Mouse (Mus musculus): ENCODE measurements around the gene Jund. TPM values are rescaled to one million over a fixed set of nuclear protein-coding genes. Genes with fewer than 3 reads are reported as not detected.
A peak's percentile ranks its signal among the peaks of the same experiment; 100 is the strongest.

Gene Jund
- total RNA-seq, 2 experiments from 2014 or later = 221 to 289 TPM

DNA sequence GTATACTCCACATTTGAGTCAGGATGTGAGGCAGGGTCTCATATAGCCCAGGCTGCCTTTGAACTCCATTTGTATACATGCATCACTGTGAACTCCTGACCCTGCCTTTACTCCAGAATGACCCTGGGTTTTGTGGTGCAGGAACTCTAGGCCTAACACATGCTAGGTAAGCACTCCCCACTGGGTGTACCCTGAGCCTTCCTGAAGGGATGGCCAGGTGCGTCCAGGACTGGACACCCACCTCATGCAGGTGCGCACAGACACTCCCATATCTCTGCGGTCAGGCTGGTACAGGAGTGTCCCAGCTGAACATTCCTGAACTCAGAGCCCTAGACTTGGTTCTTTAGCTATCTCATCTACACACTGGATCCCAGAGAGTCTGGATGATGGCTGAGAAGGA is 24.6 kb upstream of the Jund start:
- no peak for DNase-seq (ENCODE audit: low spot score in 2 of 2)

DNA sequence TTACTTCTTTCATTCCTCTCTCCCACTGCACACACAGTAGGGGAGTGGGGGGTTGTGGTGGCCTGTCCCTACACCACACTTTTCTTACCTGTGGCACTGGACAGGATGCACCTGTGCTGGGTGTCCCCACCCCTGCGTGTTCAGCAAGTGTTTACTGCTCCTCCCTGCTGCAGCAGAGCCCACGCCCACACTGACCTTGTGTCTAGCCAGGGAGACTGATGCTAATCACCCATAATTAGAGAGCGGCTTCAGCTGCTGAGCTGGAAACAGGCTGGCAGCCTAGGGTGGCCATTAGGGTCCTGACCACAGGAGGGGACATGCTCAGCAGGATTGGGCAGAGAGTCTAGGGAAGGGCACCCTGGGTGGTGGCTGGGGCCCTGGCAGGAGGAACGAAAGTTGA is 24.0 kb upstream of the Jund start:
- DNase-seq (ENCODE audit: low spot score in 2 of 2) = no peak

DNA sequence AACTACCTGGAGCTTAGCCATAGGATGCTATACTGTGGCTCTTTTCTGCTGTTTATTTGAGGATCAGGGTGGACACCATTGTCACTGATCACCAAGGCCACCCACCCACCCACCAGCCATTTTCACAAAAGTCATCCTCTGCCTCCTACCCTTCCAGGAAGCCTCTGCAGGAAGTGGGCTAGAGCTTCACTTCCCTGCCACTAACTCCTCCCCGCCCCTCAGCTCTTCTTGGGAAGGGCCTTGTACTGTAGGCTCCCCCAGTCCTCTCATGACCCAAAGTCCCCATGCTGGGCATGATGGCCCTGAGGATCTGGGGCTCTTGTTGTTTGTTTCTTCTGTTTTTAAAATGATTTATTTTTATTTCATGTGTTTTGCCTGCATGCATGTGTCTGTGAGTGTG is 23.4 kb upstream of the Jund start:
- no peak for DNase-seq (ENCODE audit: low spot score in 2 of 2)

DNA sequence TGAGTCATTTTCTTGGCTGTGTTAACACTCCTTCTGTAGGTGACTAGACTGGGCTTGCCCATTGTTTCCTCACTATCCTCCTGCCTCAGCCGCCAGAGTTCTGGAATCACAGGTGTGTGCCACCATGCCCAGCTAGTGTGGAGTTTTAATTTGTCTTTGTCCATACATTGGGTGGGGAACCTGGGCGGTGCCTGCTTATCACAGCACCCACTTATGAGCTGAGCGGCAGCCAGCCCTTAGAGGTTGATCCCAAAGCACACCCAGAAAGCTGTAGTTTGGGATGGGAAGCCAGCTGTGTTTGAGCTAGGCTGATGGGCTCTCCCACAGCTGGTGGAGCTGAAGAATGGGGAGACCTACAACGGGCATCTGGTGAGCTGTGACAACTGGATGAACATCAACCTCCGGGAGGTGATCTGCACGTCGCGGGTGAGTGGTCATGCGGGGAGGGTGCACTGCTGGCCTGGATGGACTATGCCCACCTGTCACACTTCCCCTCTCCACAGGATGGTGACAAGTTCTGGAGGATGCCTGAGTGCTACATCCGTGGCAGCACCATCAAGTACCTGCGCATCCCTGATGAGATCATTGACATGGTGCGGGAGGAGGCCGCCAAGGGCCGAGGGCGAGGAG is 21.2 kb upstream of the Jund start:
- no peak for DNase-seq (ENCODE audit: low spot score in 2 of 2)

DNA sequence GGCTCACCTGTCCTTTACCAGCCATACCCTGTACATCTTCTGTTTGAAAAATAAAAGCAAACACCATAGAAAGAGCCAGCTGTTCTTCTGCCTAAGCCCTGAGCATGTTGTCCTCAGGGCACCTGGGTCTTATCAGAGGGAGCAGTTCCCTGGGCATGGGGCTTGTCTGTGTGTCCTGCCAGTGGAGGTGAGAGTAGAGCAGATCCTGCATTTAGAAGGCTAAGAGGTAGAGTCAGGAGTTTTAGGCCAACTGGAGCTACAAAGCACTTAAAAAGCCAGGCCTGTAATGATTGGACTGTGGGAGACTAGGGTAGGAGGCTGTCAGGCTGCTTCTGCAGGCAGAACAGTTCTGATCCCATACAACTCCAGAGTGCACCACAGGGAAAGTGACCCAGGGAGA is 20.1 kb upstream of the Jund start:
- DNase-seq (ENCODE audit: low spot score in 2 of 2) = no peak

DNA sequence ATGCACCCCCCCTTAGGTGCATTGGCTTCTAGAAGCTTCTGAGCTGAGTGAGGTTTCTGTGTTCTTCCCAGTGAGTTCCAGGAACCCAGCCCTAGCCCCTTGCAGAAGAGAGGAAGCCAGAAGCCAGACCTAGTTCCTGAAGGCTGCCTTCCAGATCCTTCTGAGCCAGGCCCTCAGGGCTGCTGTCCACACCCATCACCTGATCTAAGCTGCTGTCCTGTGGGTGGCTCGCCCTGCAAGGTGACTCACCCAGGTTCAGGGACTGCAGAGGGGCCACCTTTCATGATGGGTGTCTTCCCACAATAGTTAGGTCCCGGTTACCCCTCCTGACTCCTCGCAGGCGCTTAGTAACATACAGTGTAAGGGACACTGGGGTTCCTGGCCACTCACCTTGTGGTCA is 19.3 kb upstream of the Jund start:
- DNase-seq (ENCODE audit: low spot score in 2 of 2) = no peak

DNA sequence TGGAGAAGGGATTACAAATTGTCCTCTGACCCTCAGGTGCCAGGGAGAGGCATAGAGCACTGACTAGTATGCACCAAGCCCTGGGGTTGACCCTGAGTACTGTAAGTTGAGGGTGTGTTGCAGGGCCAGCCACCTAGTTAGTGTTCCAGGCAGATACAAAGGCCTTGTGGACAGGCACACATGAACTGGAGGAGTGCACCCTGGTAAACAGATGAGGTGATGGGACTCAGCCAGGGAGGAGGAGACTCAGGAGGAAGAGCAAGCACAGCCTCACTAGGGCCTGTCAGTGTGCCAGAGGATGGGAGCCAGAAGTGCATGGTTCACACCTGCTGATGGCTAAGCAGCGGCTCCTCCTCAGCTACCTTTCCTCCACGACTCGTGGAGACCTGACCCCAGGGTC is 18.7 kb upstream of the Jund start:
- no peak for DNase-seq (ENCODE audit: low spot score in 2 of 2)

DNA sequence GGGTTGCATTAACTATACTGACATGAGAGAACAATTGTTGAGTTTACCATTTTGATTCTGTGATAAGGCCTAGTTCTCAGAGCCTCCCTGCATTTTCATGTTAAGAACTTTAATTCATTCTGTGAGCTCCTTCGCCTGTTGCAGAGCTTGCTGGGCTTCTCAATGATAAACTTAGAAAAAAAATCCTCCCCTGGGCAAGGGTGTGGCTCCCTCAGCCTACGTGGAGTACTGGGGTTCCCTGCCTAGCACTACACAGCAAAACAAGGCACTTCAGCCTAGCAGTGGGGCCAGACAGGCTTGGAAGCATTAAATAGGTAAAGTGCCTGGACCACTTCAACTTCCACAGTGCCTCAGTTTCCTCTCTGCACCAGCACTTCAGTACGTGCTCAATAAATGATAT is 17.3 kb upstream of the Jund start:
- DNase-seq (ENCODE audit: low spot score in 2 of 2) = no peak

DNA sequence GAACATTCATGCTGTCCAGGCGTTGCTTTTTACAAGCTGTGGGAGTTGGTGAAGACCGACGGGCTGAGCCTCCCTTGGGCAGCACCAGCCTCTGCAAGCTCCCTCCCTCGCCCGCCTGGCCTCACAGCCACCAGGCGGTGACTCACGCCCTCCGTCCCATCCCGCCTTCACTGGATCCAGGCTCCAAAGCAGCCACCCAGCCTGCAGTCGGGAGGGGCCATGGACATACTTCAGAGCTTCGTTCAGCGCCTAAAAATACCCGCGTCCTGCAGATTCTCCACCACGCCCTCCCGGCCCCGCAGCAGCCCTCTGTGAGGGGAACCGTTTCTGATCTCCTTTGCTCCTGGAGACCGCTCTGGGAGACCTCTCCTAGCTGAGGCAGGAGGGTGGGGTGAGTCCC is 16.6 kb upstream of the Jund start:
- DNase-seq (ENCODE audit: low spot score in 2 of 2) = peak; percentile 72 to 80

DNA sequence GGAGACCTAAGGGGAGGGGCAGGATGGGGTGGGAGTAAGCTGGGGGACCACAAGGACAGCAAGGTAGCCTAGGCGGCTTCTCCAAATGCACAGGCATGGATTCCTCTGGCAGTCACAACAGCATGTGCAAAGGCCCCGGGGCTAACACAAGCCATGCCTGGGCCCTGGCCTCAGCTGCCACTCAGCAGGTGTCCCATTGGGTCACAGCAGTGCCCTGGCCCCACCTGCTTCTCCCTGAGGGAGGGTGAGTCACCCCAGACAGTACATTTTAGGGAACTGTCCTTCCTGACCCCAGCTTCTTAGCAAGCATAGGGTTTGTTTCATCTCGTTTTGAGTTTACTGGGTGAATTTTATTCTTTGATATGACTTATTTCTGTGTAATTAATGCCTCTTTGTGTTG is 16.1 kb upstream of the Jund start:
- DNase-seq (ENCODE audit: low spot score in 2 of 2) = no peak

DNA sequence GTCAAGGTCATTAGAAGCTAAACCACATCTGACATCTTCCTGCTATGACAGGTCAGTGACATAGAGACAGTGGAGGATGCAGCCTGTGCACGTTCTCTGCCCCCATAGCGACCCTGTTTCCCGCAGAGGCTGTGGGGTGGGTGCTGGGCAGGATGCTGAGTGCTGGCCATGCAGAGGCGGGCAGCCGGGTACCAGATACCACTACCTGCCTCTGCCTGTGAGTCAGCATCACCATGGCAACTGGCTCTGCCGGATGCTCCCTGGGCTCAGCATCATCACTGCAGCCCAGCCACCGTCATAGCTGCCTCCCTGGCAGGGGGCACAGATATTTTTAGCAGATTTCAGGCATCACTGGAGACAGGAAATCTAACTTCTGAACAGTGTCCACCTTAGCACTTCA is 14.5 kb upstream of the Jund start:
- peak; percentile 90 to 93 for DNase-seq (ENCODE audit: low spot score in 2 of 2)

DNA sequence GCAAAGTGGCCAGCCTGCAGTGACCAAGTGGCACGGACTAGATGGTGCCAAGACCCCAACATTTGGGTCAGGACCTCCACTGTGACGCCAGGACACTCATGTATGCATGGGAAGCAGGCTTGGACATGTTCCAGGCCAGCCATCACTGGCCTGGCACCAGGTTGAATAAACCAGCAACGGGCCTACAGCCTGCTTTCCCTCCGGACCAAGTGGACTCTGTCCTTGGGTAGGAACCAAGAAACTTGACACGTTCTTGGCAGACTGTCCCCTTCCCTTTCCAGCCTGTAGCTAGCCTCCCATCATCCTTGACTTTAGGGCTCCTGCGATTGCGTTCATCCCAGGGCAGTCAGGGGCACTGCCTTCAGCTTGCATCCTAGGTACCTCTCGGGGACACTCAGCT is 11.2 kb upstream of the Jund start:
- DNase-seq (ENCODE audit: low spot score in 2 of 2) = no peak

DNA sequence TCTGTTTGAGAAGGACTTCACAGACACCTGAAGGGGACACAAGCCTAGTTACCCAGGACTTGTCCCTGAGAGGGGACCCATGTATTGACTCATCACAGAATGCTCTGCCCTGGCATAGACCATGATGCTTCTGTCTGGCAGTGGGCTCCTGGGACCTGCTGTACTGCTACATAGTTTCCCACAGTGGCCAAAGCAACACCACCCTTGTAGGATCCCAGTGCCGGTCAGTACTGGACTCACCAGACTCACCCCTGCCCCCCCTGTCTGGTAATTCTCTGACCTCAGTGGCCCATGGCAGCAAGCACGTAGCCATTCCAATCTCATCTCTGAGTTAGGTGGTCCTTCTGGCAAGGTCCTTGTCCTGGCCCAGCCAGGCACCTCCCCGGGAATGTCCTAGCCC is 10.6 kb upstream of the Jund start:
- no peak for DNase-seq (ENCODE audit: low spot score in 2 of 2)

DNA sequence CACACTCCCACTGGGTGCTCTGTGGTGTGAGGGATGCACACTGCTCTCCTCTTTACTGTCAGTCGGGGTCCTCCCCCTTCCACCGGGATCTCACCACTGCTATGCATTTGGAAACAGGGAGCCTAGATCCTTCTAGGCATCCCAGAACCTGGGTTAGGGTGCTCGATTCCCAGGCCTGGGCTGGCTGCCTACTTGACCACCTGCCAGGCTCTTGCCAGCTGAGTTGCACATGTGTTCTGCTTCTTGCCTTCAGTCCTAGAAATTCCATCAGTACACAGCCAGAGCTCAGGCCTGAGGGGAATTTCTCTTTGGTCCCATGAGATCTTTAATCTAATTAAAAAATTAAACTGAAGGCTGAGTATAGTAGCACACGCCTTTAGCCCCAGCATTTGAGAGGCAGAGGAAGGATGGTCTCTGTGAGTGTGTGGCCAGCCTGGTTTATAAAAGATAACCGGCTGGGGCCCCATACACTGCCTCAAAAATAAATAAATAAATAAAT is 8.8 kb upstream of the Jund start:
- no peak for DNase-seq (ENCODE audit: low spot score in 2 of 2)

DNA sequence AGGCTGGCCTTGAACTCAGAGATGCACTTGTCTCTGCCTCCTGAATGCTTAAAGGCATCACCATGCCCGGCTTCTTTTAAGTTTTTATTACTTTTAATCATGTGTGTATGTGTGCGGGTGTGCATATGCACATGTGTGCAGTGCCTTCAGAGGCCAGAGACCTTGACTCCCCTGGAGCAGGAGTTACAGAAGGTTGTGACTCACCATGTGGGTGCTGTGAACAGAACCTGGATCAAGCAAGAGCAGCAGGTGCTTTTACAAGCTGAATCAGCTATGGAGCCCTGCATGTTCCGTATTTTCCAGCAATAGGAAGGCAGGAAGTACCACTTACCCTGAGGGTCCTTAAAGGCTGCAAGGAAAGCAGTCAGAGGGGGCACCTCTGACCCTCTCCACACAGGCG is 7.5 kb upstream of the Jund start:
- no peak for DNase-seq (ENCODE audit: low spot score in 2 of 2)

DNA sequence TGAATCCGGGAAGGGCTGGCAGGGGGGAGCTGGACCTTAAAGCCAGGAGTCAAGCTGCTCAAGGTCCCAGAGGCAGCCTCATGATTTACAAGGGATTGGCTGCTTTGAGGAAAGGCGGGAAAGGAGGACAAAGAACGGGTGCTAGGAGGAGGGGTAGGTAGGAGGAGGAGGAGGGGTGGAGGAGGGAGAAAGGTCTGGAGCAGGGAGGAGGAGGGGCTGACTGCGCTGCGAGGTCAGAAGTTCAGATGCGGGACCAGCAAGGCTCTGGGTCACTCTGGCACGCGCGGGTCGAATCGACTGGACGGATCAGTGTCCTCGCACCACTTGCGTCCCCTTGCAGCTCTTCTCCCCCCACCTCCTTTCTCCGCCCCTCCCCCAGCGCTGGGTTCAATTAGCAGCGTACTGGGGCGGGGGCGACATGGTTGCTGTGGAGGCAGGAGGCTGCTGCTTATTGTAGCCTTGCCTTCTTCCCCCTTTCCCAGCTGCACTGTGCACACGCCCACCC is 7.0 kb upstream of the Jund start:
- DNase-seq (ENCODE audit: low spot score in 2 of 2) = no peak

DNA sequence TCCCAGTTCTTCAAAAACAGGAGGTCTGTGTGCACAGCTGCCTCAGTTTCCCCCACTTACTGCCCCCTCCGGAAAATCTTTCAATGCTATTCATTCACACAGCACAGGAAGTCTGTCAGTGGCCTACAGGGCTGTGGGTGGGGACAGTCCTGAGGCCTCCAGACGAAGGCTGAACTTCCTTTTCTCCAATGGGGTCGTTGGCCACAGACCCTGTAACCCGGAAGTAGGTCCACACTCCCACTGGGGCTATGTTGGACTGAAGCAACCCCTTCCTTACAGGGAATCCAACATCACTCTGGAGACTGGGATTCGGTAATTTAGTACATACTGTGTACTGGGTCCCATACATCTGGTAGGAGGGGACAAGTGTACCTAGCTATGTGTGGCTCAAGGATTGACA is 5.1 kb upstream of the Jund start:
- no peak for DNase-seq (ENCODE audit: low spot score in 2 of 2)

DNA sequence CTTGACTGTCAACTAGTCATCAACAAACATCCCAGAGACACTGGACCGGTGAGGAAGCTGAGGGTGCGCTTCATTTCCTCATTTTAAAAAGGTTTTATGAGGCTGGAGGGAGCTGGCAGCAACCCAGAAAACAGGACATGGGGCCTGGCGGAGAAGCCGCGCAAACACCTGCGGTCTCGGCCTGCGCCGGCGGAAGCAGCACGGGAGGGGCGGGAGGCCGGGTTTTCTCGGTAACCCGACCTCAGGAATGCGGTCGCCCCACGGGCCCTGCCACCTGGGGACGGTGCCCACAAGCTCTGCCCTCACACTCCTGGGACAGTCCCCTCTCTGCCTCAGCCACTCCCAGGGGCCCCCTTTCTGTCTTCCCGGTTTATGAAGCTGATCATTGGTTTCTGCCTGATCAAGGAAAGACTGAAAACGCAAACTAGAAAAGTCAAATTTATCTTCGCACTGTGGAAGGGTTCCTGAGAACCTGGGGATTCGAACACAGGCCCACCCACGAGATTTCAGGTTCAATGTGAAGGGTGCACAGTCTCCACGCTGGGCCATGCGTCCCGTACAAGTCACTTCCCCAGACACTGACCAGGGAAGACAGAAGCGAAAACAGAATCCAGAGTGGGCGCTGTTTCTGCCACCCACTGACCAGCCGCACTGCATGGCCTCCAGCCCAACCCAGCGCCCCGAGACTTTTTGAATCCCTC is 3.3 kb upstream of the Jund start:
- DNase-seq (ENCODE audit: low spot score in 2 of 2) = no peak

DNA sequence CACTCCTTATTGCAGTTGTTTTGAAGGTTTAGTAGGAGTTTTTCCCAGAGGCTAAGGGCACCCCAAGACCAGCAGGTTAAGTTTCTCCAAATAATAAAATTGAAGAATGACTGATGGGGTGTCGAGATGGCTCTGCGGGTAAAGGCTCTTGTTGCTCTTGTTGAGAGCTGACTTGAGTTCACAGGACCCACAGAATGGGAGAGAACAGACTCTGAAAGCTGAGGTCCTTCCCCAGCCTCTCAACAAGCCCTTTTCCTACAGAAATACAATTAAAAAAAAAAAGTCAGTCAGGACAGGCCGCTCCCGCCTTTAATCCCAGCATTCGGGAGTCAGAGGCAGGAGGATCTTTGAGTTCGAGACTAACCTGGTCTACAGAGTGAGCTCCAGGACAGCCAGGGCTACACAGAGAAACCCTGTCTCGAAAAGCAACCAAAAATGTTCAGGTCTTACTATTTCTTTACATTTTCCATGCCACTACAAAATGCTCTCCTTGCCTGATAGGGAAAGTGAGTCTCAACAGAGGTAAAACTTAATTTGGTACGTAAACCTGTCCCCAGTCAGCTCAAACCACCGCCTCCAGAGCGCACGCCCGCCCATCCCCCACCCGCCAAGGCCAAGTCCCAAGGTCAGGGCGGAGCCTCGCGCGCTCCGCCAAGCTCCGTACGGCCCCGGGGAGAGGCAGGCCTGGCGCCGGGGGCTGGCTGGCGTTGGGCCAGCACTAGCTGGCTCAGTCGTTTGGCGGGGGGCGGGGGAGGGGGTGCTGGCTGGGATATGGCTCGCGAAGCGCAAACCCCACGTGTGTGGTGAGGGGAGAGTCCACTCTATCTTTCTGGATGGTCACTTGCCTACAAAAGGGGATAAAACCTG is 2.5 kb upstream of the Jund start:
- no peak for DNase-seq (ENCODE audit: low spot score in 2 of 2)

DNA sequence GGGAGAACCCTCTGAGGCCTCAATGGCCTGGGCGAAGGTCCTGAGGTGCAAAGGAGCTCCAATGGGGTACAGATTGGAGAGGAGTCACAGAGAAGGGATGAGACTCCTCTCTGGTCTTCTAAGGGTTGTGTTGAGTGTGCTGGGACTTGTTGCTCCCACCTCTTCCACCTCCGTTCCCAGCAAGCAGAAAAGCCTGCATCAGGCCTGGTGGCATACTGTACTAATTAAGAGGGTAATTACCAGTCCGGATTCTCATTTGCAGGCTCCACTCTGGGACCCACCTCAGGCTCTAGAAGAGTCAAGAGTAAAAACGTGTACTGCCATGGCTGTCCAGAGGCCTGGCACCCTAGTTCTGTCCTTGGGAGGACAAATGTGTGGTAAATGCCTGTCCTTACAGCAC is 1.8 kb upstream of the Jund start:
- no peak for DNase-seq (ENCODE audit: low spot score in 2 of 2)

DNA sequence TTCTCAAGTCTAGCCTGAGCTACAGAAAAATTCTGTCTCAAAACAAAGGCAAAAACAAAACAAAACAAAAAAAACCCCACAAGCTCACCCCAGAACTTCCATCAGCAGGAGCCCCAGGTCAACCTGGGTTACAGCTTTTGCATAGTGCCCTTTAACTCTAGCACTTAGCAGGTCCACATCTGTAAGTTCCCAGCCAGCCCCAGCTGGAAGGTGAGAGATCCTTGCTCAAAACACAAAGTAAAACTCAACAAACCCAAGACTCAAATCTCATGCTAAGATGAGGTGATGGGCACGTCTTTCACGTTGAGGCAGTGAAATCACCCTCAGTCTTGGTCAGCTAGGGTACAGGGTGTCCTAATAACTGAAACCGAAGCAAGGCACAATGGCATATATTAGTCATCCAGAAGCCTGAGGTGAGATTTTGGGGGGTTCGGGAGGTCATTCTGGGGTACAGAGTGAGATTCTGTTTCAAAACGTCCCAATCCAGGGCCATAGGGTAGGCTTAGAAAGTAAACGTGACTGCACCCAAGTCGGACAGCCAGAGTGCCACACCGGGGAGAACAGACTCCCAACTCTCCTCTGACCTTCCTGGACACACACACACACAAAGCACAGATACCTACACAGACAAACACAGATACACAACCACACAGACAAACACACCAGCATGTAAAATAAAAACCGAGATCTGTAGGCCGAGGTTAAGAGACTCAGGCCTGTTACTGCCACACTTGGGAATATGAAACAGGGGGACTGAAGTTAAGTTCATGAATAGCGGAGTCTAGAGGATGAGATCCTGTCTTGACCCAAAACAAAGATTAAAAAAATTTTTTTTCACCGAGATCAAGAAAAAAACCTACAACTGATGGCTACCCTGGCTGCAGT is 1.1 kb upstream of the Jund start:
- no peak for DNase-seq (ENCODE audit: low spot score in 2 of 2)

All from left cerebral cortex, adult 18-20 months (tissue).